Mouse (Mus musculus): ENCODE data around the gene Gm28551.
A peak's percentile ranks its signal among the peaks of the same experiment; 100 is the strongest.
"Not testable (repeated sequence)": the region's sequence is repeated elsewhere in the genome, so short reads cannot be mapped to it uniquely, and the experiment has no call there.

Gm28551 gene

DNA sequence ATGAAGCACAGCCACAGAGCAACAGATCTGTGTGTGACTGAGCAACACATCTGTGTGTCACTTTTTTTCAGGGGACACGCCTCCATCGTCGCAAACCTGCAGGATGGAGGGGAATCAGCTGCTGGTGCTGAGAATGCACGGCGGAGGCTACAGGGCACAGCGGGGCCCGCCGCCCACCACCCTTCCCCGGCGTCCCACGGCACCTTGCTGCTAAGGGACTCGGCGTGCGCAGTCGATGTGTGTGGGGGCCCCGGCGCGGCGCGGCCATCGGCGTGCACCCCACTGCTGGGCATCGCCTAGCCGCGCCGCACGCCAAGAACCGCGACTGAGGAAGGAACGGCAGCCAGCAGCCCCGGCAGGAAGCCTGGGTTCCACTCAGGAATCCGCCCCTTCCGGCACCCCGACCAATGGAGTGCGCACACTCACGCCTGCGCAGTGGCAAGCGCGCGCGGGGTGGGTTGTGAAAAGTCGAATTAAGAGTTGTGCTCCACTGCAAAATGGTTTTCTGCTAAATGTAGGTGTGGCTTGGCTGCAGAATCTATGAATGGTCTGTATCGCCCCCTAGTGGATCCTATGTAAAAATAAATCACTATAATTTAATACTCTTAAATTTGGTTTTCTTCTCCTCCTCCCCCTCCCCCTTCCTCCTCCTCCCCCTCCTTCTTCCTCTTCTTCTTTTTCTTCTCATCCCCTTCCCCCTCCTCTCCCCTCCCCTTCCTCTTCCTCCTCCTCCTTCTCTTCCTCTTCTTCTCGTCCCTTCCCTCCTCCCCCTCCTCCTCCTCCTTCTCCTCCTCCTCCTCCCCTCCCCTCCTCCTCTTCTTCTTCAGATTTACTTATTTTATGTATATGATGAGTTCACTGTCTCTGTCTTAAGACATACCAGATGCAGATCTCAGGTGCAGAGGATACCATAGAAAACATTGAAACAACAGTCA lies at the start of gene Gm28551, which contains the start of the genes Asdurf and Asnsd1:
Gene Gm28551, minus strand, starts transcription at position 341 of the 935 bp plus-strand sequence.
Gene Asdurf, minus strand, starts transcription at position 293 of the 935 bp plus-strand sequence.
Gene Asnsd1, minus strand, starts transcription at position 426 of the 935 bp plus-strand sequence.
- DNase-seq: peak; percentile 96

DNA sequence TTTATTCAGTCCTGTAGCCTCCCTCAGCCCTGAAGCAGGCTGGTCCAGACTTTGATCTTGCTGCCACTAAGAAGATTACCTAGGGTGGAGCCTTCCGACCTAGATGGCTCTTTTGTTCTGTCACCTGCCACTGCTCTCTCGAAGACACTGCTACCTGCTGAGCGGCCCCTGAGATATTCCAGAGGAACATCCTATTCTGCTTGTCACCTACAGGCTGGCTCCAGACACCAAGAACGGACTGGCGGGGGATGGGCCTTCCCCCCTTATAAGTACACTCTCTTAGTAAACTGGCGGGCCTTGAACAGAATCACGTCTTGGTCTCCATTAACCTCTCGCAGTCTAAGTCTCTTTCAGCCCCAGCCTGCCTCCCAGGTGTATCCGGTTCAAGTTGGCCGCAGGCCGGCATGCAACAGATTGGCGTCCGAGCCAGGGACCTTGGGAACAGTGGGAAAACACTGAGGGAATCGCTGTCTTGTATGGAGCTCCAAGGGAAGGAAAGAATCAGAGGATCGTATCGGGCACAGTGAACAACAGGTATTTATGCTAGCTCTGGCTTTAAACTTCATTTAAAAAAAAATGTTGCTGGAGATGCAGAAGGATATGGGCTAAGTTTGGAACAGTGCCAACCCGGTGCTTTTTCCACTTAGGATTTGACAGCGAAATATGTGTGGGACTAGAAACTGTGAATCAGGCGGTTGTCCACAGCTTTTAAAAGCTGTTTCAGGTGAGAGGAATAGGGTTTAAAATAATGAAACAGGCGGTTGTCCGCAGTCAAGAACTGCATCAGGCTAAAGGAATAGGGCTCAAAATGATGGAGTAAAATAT lies 41.7 kb upstream of the Gm28551 start:
- DNase-seq: peak; percentile 37

DNA sequence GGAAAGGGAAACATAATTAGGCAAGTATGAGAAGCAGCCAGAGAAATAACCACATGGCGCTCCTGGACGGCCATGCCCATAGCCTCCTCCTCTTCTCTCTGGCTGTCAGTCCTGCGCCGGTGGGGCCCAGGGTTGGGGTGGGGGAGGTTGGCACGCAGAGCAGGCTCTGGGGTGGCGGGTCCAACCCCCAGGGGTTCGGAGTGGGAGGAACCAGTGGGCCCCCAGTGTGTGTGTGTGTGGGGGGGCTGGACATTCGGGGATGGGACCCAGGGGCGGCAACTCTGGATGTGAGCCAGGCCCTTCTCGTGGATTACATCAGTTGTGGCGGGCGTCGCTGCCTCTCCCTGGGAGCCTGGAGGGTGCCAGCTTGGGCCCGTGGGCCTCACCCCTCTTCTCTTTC lies 36.3 kb upstream of the Gm28551 start:
- DNase-seq: no peak

- DNase-seq: no peak
Measured at GRCm38 (mm10) chr1:53384085-53384688, 31.7 kb upstream of the Gm28551 start.

- DNase-seq: no peak
Measured at GRCm38 (mm10) chr1:53377731-53378130, 25.3 kb upstream of the Gm28551 start.

GRCm38 (mm10) chr1:53375965-53376364 lies 23.5 kb upstream of the Gm28551 start:
- DNase-seq: not testable (repeated sequence)

GRCm38 (mm10) chr1:53358988-53359387 lies 6.5 kb upstream of the Gm28551 start:
- DNase-seq: no peak

DNA sequence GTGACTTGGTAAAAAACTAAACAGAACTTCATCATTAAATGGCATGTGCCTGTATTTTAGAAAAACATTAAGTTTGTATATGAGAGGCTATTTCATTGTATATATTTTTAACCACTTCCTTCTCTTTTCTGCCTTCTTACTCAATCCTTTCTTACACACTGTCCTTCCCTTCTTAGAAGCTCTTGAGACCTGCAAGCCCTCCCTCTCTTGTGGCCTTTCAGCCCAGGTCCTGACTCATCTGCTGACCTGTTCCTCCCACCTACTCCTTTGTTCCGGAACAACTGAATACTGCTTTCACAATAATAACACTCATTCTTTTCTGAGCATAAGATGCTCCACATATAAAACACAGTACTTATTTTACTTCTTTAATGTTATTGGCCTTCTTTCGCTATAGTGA lies 11.4 kb downstream of the Gm28551 start:
- no peak for DNase-seq

DNA sequence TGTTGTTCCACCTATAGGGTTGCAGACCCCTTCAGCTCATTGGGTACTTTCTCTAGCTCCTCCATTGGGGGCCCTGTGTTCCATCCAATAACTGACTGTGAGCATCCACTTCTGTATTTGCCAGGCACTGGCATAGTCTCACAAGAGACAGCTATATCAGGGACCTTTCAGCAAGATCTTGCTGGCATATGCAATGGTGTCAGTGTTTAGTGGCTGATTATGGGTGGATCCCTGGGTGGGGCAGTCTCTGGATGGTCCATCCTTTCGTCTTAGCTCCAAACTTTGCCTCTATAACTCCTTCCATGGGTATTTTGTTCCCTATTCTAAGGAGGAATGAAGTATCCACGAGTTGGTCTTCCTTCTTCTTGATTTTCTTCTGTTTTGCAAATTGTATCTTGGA lies 15.1 kb downstream of the Gm28551 start:
- DNase-seq: not testable (repeated sequence)

GRCm38 (mm10) chr1:53335465-53335864 lies 17.0 kb downstream of the Gm28551 start:
- DNase-seq: no peak

DNA sequence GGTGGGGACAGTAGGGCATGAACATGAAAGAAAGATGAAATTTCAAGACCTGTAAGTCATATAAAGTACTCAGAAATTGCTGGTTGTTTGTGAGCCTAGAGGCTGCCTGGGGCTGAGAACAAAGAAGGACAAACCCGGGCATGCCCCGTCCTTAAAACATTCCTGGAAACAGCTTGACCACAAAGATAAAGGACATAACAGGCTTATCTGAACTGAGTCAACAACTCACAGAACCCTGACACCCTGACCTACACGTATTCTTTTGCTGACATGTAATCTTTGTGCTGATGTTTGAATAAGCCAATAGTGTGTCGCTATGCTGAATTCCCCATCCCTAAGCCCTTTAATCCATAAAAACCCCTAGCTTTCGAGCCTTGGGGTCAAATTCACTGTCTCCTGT lies 18.9 kb downstream of the Gm28551 start:
- DNase-seq: not testable (repeated sequence)

DNA sequence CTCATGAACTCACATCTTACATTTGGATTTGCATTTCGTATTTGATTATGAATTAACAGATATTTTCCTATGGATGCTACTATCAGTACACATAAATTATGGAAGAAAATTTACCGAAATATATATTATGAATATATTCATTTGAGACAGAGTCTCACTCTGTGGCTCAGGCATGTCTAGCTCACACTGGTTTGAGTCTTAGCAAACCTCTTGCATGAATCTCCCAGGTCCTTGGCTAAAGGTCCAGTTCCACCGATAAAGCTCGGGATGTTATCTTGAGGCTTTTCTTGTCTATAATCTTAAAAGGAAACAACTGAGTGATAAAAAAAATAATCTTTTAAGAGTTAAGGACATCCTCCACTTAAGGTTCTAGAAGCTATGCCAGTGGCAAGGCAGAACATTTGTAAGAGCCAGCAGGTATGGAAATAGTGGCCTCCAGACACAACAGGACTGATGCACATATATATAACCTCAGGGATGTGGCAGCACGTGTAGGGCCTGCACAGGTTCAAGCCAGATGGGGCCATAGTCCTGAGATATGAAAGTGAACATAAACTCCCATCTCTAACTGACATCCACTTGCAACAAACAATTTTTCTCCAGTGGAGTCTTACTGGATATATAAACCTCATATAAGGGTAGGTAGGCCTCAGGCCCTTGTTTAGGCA lies 27.5 kb downstream of the Gm28551 start:
- no peak for DNase-seq

- no peak for DNase-seq
Measured at GRCm38 (mm10) chr1:53324277-53324676, 28.2 kb downstream of the Gm28551 start.

DNA sequence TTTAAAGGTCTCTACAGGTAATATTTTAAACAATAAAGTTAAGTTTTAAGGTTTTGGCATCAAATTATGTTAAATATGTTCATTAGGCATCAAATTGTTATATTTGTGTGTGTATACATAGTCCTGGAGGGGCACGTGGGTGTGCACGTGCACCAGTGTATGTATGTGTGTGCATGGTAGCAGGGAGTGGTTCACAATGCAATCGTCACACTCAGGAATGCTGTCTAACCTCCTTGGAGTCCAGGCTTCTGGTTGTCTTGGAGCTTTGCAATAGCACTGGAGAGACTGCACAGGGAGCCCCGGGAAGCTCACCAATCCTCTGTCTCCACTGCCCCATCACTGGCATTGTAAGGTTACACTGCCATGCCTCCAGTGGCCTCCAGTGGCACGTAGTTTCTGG lies 29.2 kb downstream of the Gm28551 start:
- DNase-seq: no peak

DNA sequence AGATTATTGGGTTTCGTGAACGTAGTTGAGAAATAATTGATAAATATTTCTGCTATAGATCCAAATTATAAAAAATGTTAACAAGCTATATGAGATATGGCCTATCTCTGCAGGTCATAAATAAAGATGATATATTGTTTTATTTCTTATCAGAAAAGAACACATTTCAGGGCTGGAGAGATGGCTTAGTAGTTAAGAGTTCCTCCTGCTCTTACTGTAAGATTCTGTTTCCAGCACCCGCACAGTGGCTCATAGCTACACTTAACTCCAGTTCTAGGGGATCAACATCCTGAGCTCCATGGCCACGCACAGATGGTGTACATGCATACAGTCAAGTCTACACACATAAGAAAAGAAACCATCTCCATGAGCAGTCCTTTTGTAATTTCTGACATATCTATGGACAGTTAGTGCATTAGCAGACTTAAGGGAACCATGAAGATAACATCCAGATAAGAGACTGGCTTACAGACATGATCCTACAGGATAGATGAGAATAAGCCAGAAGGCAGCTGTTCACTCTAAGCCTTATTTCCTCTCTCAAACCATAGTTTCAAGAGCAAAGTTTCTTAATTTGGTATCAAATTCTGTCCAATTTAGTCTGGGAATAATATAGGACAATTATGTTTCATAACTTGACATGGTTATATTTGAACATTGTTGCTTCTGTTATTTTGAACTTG lies 30.7 kb downstream of the Gm28551 start:
- no peak for DNase-seq

- peak; percentile 95 for DNase-seq
Measured at GRCm38 (mm10) chr1:53312989-53313967, 39.2 kb downstream of the Gm28551 start, which contains the start of gene Osgepl1. Gene Osgepl1, plus strand, starts transcription at chr1:53313624.

DNA sequence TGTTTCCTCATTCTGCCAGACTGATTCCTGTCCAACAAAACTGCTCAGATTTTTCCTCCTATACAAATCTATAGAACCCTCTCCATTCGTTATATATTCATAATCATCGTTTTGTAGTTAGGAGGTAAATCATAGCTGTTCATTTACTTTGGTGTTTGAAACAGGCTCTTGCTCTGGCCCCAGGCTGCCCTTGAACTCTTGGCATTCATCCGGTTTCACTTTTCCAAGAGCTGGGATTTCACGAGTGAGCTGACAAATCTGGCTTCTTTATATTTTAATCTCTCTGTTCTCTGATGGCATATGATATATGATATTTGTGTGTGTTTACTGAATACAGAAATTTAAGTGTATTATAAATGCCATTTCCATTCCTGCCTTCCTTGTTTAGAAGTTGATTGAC lies 52.0 kb downstream of the Gm28551 start:
- DNase-seq: no peak

DNA sequence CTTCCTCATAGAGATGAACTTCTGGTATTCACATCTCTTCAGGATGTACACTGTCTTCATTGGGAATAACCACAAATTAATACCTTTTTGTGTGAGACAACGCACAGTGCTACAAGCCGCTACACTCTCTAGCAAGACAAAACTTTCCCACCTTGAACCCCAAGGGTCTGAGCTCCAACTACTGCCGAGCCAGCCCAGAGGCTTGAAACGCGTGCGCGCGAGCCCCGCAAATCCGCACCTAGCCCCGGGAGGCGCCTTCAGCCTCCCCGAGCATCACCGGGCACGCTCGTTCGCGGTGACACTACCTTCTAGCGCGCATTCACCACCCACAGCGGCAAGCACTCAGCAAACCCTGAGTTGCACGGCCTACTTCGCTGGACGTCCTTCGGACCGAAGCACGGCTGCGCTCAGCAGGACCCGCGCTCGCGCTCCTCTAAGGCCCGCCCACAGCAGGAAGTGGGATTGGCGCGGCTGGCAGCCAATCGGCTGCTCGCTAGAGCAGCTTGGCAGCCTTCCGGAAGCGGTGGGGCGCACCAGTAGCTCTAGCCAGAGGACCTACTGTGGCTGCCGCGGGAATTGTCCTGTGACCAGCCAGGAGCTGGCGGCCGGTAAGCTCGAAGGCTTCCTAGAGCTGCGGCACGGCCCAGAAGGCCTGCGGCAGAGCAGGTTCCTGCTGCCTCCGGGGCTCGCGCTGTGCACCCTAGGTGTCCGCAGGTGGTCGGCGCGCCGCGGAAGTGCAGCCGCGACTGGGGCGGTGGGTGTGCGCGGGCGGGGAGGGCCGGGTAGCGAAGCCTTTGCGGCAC lies 55.7 kb downstream of the Gm28551 start, which contains the start of the genes Pms1, Ormdl1 and Gm28778:
Gene Pms1, minus strand, starts transcription at position 438 of the 803 bp plus-strand sequence.
Gene Ormdl1, plus strand, starts transcription at position 515 of the 803 bp plus-strand sequence.
Gene Gm28778, plus strand, starts transcription at position 531 of the 803 bp plus-strand sequence.
- DNase-seq: peak; percentile 97

GRCm38 (mm10) chr1:53291197-53291596 lies 61.3 kb downstream of the Gm28551 start:
- no peak for DNase-seq
